Mouse (Mus musculus) kidney, postnatal 0 days (tissue): ENCODE measurements at regions not wholly inside any gene's neighbourhood (a gene's known extent, or its start where the extent isn't known, plus 50 kb on each side); places are given as distances from the start of the nearest gene placed in this dataset.

Experiments used
- ATAC-seq: fragments of 200-750 bp; cut with Nextera tagmentation; replicated peaks from 2 replicates; pipeline ENCODE4 v1.8.0; 2017; ENCODE audit warnings: low read depth, moderate number of reproducible peaks, moderate TSS enrichment, moderate library complexity; ENCODE audit not compliant: low FRiP score
- DNase-seq: peaks from one replicate; pipeline ENCODE4 v3.0.0-alpha.2; 2016; ENCODE audit warnings: low spot score
- H3K27ac ChIP-seq: fragments of 300-500 bp; sonication (generic); 2 replicates; pipeline ENCODE4 v1.5.1; 2014; ENCODE audit warnings: mild to moderate bottlenecking
- H3K27me3 ChIP-seq: fragments of 300-500 bp; sonication (generic); 2 replicates; pipeline ENCODE4 v1.6.1; 2014; ENCODE audit warnings: low read length, mixed read lengths; ENCODE audit not compliant: insufficient read depth
- H3K36me3 ChIP-seq: fragments of 300-500 bp; sonication (generic); 2 replicates; pipeline ENCODE4 v1.6.1; 2014; ENCODE audit warnings: low read length, mixed read lengths; ENCODE audit not compliant: insufficient read depth
- H3K4me1 ChIP-seq: fragments of 300-500 bp; sonication (generic); replicated peaks from 2 replicates; pipeline ENCODE4 v1.6.1; 2014; ENCODE audit warnings: antibody characterized with exemption, low read length, mixed read lengths; ENCODE audit not compliant: insufficient read depth
- H3K4me2 ChIP-seq: fragments of 300-500 bp; sonication (generic); 2 replicates; pipeline ENCODE4 v1.6.1; 2014; ENCODE audit warnings: mild to moderate bottlenecking, low read length, moderate library complexity, mixed read lengths
- H3K4me3 ChIP-seq: fragments of 300-500 bp; sonication (generic); replicated peaks from 2 replicates; pipeline ENCODE4 v1.5.1; 2014; ENCODE audit warnings: low read depth, low read length
- H3K9ac ChIP-seq: fragments of 300-500 bp; sonication (generic); 2 replicates; pipeline ENCODE4 v1.6.1; 2014; ENCODE audit warnings: low read depth, low read length
- H3K9me3 ChIP-seq: fragments of 300-500 bp; sonication (generic); replicated peaks from 2 replicates; pipeline ENCODE4 v1.6.1; 2016; ENCODE audit warnings: low read length, inconsistent platforms, mixed read lengths
- CTCF ChIP-seq: IDR thresholded peaks from 2 replicates; pipeline ENCODE4 v1.5.1; 2016; ENCODE audit warnings: antibody characterized with exemption, low read depth, mild to moderate bottlenecking, moderate library complexity
- WGBS: fragments of 180-500 bp; shearing (Covaris S2); extraction: QIAGEN DNeasy Blood & Tissue Kit; methylation state at CpG from one replicate; pipeline ENCODE4 v1.1.7; 2014; 5-methylcytosine and 5-hydroxymethylcytosine counted together

DNA sequence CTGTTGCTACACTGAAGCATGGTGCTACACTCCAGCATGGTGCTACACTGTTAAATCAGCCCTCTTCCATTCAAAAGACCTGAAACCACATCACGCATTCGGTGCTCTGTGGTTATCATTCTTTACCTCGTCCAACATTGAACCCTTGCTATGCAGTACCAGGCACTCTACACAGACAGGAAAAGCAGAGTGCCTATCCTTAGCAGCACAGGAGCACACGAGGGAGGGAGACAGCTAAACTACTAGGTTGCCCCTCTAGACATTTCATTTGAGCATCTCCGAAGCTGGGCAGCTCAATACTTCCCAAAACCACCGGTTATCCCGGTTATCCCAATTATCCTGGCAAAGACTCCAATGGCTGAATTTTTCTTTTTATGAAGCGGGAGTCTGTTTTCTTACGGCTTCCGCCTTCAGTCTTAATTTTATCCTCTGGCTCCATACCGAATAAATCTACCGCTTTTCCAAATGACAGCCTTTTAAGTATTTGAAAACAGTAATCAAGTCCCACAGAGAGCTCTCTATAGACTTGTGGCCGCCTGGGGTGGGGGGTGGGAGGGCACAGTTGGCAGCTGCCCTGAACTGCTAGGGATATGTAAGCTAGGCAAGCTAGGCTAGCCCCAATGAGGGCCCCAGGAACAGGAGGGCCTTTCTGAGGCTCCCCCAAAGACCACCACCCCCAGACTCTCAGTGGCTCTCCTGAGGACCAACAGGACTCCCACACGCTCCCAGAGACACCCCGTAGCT, 543.8 kb upstream of the Adam5 start:
- no peaks in the 10 kb centered on the region for H3K36me3 ChIP-seq
- 31% methylated on average over 15 of the region's 15 CpGs for WGBS
- no peak for ATAC-seq
- peaks cover 13% of the 10 kb centered on the region for H3K4me1 ChIP-seq
- H3K9me3 ChIP-seq, result no peaks in the 10 kb centered on the region
- H3K4me3 ChIP-seq, result no peak overlapping the region
- 0 out of 2 replicates have a peak overlapping the region, but pooled peaks have one; percentile 13 for H3K4me2 ChIP-seq
- TF ChIP-seq CTCF, result no peak
- peak overlapping the region; percentile 47 for H3K27ac ChIP-seq
- H3K27me3 ChIP-seq, result no peaks in the 10 kb centered on the region
- no peak overlapping the region for H3K9ac ChIP-seq
- peak; percentile 65 for DNase-seq

DNA sequence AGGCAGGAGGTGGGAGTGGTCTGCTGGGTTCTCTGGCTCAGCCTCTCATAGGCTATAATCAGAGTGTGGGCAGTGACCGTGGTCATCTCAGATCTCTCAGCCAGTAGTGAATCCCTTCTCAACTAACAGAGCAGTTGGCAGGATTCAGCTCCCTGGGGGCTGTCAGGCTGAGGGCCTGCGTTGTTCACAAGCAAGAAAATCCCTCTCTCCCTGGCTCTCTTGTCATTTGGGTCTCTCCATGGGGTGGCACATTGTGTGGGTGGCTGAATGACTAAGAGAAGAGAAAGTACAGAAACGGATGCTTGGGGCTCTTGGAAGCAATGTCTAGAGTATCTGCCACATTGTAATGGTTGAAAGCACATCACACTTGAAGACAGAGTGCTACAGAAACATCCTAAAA, 542.0 kb upstream of the Adam5 start:
- WGBS, result 41% methylated on average over 3 of the region's 3 CpGs
- peak; percentile 75 for DNase-seq
- TF ChIP-seq CTCF, result no peak

DNA sequence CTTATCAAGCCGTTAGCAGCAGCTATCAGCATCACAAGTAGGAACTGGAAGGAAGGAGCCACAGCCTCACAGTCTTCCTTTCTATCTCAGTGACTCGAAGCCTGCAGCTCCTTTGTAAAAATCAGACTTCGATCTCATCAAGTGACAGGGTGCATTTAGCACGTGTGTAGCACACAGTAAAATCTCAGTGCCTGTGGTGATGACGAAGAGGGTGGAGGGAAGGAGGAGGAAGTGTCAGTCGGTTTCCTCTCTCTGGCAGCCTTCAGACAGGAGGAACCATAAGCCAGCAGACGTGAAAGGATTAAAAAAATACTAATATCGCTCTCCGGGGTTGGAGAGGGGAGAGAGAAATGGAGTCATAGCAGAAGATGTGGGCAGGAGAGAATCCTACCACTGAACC, 538.5 kb upstream of the Adam5 start:
- no peak overlapping the region for H3K4me2 ChIP-seq
- no peak for DNase-seq

More for the DNA sequence above, 542.0 kb upstream of the Adam5 start:
- Histone ChIP-seq H3K4me2 (no peak overlapping the region), H3K4me1 (peaks cover 13% of the 10 kb centered on the region), H3K9me3 (no peaks in the 10 kb centered on the region), H3K36me3 (no peaks in the 10 kb centered on the region), H3K27me3 (no peaks in the 10 kb centered on the region), H3K9ac (no peak overlapping the region), H3K27ac (no peak overlapping the region), H3K4me3 (no peak overlapping the region)
- ATAC-seq, result peak; percentile 66; the same call in 1 of the 2 replicates

DNA sequence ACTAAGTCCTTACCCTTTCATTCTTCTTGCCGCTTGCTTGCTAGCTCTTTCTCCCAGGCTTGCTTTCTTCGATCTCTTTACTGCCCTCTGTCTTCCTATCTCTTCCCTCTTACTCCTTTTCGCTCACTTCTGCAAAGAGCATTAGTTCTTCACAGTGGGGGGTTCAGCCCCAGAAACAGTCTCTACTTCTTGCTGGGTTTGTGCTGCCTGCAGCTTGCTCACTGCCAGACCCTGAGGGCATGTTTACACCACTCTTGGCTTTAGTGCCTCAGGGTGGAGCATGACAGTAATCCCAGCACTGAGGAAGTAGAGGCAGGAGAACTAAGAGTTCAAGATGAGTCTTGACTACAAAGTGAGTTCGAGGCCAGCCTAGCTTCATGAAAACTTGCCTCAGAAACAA, 538.0 kb upstream of the Adam5 start:
- 0 out of 2 replicates have a peak, but pooled peaks have one; percentile 26 for TF ChIP-seq CTCF
- no peak for ATAC-seq
- H3K9ac ChIP-seq, result no peak overlapping the region
- 75% methylated on average over 4 of the region's 4 CpGs for WGBS
- no peak for DNase-seq
- no peaks in the 10 kb centered on the region for H3K9me3 ChIP-seq
- no peak overlapping the region for H3K27ac ChIP-seq
- no peaks in the 10 kb centered on the region for H3K4me1 ChIP-seq
- H3K27me3 ChIP-seq, result no peaks in the 10 kb centered on the region
- H3K4me3 ChIP-seq, result no peak overlapping the region
- H3K4me2 ChIP-seq, result no peak overlapping the region
- no peaks in the 10 kb centered on the region for H3K36me3 ChIP-seq

More for the DNA sequence above, 538.5 kb upstream of the Adam5 start:
- Histone ChIP-seq H3K4me3 (no peak overlapping the region), H3K9me3 (no peaks in the 10 kb centered on the region), H3K36me3 (no peaks in the 10 kb centered on the region), H3K4me1 (peaks cover under 1% of the 10 kb centered on the region; the same call in 1 of the 2 replicates), H3K9ac (no peak overlapping the region), H3K27me3 (no peaks in the 10 kb centered on the region), H3K27ac (no peak overlapping the region)
- TF ChIP-seq CTCF, result no peak
- no peak for ATAC-seq
- WGBS, result 51% methylated on average over 9 of the region's 9 CpGs

DNA sequence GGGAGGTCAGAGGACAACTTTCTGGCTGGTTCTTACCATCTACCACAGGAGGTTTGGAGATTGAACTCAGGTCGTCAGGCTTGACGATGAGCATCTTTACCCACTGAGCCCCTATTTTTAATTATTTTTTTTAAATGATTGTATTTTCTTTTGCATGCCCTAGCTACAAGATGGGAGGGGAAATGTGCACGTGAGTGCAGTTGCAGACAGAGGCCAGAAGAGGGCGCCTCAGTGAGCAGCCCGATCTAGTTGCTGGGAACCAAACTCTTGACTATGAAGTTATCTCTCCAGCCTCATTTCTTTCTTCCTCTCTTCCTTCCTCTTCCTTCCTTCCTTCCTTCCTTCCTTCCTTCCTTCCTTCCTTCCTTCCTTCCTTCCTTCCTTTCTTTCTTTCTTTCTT, 537.3 kb upstream of the Adam5 start:
- 95% methylated on average over 5 of the region's 5 CpGs for WGBS
- H3K4me2 ChIP-seq, result no peak overlapping the region

DNA sequence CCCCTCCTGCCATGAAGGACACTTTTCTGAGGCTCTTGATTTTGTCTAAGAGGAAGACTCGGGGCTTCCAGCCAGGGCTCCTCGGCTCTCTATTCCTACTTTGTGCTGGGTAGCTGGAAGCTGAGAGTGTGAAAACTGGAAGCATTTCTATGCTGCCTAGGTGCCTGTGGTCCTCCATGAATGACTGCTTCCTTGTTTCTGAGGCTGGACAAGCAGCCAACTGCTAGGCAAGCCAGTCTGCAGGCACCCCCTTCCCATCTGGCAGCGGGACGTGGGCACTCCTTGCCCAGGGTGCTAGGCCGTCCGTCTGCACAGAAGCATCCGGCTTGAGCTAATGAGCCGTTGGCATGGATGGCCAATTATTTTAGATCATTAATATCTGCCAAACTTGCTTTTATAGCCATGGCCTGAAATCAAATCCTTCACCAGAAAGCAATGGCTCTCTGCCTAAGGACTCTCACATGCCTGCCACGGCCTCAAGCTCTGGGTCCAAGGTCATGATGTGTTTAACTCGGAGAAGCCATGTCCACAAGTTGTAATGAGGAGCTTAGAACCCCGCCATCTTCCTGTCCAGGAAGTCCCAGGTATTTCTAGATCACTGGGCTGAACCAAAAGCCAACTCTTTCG, 534.5 kb upstream of the Adam5 start:
- WGBS, result 66% methylated on average over 12 of the region's 12 CpGs
- Histone ChIP-seq H3K4me2 (no peak overlapping the region), H3K9ac (no peak overlapping the region), H3K36me3 (no peaks in the 10 kb centered on the region), H3K27ac (no peak overlapping the region), H3K4me3 (no peak overlapping the region), H3K9me3 (no peaks in the 10 kb centered on the region), H3K4me1 (peaks cover 10% of the 10 kb centered on the region), H3K27me3 (no peaks in the 10 kb centered on the region)
- no peak for TF ChIP-seq CTCF
- DNase-seq (no peak), ATAC-seq (no peak)

More for the DNA sequence above, 537.3 kb upstream of the Adam5 start:
- H3K4me1 ChIP-seq, result no peaks in the 10 kb centered on the region
- no peak for DNase-seq
- no peak overlapping the region for H3K27ac ChIP-seq
- peak; percentile 37; the same call in 1 of the 2 replicates for TF ChIP-seq CTCF
- H3K27me3 ChIP-seq, result no peaks in the 10 kb centered on the region
- no peak overlapping the region for H3K4me3 ChIP-seq
- H3K36me3 ChIP-seq, result no peaks in the 10 kb centered on the region
- H3K9me3 ChIP-seq, result no peaks in the 10 kb centered on the region
- no peak for ATAC-seq
- no peak overlapping the region for H3K9ac ChIP-seq
